Mouse (Mus musculus): Measurements from ENCODE around the gene Gm10337. TPM values are rescaled to one million over a fixed set of nuclear protein-coding genes. Genes with fewer than 3 reads are reported as not detected.

The Gm10337 gene
- polyA plus RNA-seq, 1 experiment from 2014 or later: 3.6 TPM

DNA sequence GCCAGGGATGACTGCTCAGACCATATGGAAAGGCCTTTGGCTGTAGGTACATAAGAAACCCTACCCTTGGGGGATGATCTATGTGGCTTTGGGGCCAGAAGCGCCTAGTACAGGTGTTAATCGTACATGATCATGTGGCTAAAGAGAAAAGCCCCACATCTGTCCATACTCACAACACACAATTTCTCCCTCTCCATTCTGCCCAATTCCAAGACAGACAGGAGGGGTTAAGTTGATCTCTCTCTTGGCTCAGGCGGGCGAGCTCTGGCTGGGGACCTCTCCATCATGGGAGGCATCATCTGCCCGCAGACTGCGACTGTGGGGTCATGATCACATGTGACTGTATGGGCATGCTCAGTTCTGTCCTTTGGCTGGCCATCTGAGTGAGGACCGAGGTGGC is 30.4 kb downstream of the Gm10337 start:
- 88% methylated on average over 7 of the region's 7 CpGs for WGBS
- no peak overlapping the region for H3K27ac ChIP-seq
- no peak overlapping the region for H3K4me2 ChIP-seq
- H3K4me3 ChIP-seq: no peak overlapping the region
- no peak for ATAC-seq (ENCODE audit: insufficient number of reproducible peaks, low FRiP score, low TSS enrichment, low read depth)
- H3K9me3 ChIP-seq: no peaks in the 10 kb centered on the region
- H3K36me3 ChIP-seq: peaks cover 74% of the 10 kb centered on the region
- no peaks in the 10 kb centered on the region for H3K4me1 ChIP-seq
- no peak overlapping the region for H3K9ac ChIP-seq
- H3K27me3 ChIP-seq: no peaks in the 10 kb centered on the region

- no peak overlapping the region for H3K4me3 ChIP-seq
- 92% methylated on average over 4 of the region's 4 CpGs for WGBS
- no peak for ATAC-seq (ENCODE audit: insufficient number of reproducible peaks, low FRiP score, low TSS enrichment, low read depth)
- no peaks in the 10 kb centered on the region for H3K4me1 ChIP-seq
- no peak overlapping the region for H3K4me2 ChIP-seq
- H3K36me3 ChIP-seq: peaks cover 76% of the 10 kb centered on the region
- H3K9ac ChIP-seq: no peak overlapping the region
- H3K9me3 ChIP-seq: no peaks in the 10 kb centered on the region
- H3K27ac ChIP-seq: no peak overlapping the region
- H3K27me3 ChIP-seq: no peaks in the 10 kb centered on the region
Measured at GRCm38 (mm10) chr15:102544801-102545200, 41.3 kb downstream of the Gm10337 start.

GRCm38 (mm10) chr15:102546246-102546645 is 42.7 kb downstream of the Gm10337 start:
- H3K4me1 ChIP-seq: no peaks in the 10 kb centered on the region
- H3K27me3 ChIP-seq: no peaks in the 10 kb centered on the region
- H3K36me3 ChIP-seq: peaks cover 66% of the 10 kb centered on the region
- no peak overlapping the region for H3K4me3 ChIP-seq
- H3K9ac ChIP-seq: no peak overlapping the region
- no peak for ATAC-seq (ENCODE audit: insufficient number of reproducible peaks, low FRiP score, low TSS enrichment, low read depth)
- no peak overlapping the region for H3K27ac ChIP-seq
- no peak overlapping the region for H3K4me2 ChIP-seq
- WGBS: 91% methylated on average over 3 of the region's 3 CpGs
- H3K9me3 ChIP-seq: no peaks in the 10 kb centered on the region

DNA sequence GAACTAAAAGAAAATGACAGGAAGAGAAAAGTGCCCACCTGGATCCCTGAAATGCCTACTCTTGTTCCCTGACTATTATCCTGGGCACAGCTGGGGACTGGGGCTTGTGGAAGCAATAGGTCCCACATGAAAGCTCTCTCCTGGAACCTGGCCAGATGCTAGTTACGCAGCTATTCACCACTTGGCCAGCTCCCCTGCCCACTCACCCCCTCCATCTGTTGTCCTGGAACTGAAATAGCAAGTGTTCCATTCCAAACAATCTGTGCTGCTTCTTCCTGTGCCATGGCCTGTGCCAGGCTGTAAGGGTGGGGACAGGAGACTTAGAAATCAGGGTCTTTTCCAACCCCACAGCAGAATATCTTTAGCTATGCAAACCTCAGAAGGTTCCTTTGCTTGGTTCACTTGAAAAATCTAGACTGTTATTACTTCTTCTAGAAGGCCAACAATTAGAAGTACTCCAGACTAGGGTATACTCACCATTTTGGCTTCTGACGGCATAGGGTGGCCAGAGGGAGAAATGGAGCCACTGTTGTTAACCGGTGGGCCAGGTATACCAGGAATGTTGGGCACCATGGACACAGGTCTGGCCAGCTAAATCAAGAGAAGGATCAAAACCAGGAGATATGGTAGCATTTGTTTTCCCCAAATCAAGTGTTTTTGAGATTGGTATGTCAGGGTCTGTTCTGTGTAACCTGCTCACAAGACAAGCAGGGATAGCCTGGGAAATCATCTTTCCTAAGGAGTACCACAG is 43.3 kb downstream of the Gm10337 start:
- Histone ChIP-seq H3K4me3 (no peak overlapping the region), H3K4me2 (no peak overlapping the region), H3K9ac (no peak overlapping the region), H3K9me3 (no peaks in the 10 kb centered on the region), H3K4me1 (no peaks in the 10 kb centered on the region), H3K27ac (no peak overlapping the region), H3K36me3 (peaks cover 67% of the 10 kb centered on the region), H3K27me3 (no peaks in the 10 kb centered on the region)
- 70% methylated on average over 3 of the region's 3 CpGs for WGBS
- no peak for ATAC-seq (ENCODE audit: insufficient number of reproducible peaks, low FRiP score, low TSS enrichment, low read depth)

- Histone ChIP-seq H3K9me3 (no peaks in the 10 kb centered on the region), H3K4me1 (no peaks in the 10 kb centered on the region), H3K4me3 (no peak overlapping the region), H3K4me2 (no peak overlapping the region), H3K9ac (no peak overlapping the region), H3K27me3 (no peaks in the 10 kb centered on the region), H3K36me3 (peaks cover 67% of the 10 kb centered on the region), H3K27ac (no peak overlapping the region)
- WGBS: 88% methylated on average over 3 of the region's 3 CpGs
- no peak for ATAC-seq (ENCODE audit: insufficient number of reproducible peaks, low FRiP score, low TSS enrichment, low read depth)
Measured at GRCm38 (mm10) chr15:102547478-102547877, 44.0 kb downstream of the Gm10337 start.

GRCm38 (mm10) chr15:102552599-102552998 is 49.1 kb downstream of the Gm10337 start:
- Histone ChIP-seq H3K4me3 (no peak overlapping the region), H3K27ac (no peak overlapping the region), H3K9me3 (no peaks in the 10 kb centered on the region), H3K36me3 (peaks cover 70% of the 10 kb centered on the region), H3K4me1 (no peaks in the 10 kb centered on the region), H3K4me2 (no peak overlapping the region), H3K9ac (no peak overlapping the region), H3K27me3 (no peaks in the 10 kb centered on the region)
- ATAC-seq (ENCODE audit: insufficient number of reproducible peaks, low FRiP score, low TSS enrichment, low read depth): no peak
- WGBS: 92% methylated on average over 5 of the region's 5 CpGs

Other genes starting within 250 kb of the Gm10337 start
- 120 and 128 TPM in 2 replicates for gene Rarg, start 246.2 kb upstream of the Gm10337 start, polyA plus RNA-seq (2015; fragmentation: Nextera tagmentation; extraction: Ambion mirVana)
- gene Gm9918, start 233.2 kb upstream of the Gm10337 start, polyA plus RNA-seq (2015; fragmentation: Nextera tagmentation; extraction: Ambion mirVana): 0.79 and 0.83 TPM in 2 replicates
- 100.0 and 103 TPM in 2 replicates for gene Mfsd5, start 224.3 kb upstream of the Gm10337 start, polyA plus RNA-seq (2015; fragmentation: Nextera tagmentation; extraction: Ambion mirVana)
- 17.7 and 19.5 TPM in 2 replicates for gene Espl1, start 207.5 kb upstream of the Gm10337 start, polyA plus RNA-seq (2015; fragmentation: Nextera tagmentation; extraction: Ambion mirVana)
- gene Pfdn5, start 177.6 kb upstream of the Gm10337 start, polyA plus RNA-seq (2015; fragmentation: Nextera tagmentation; extraction: Ambion mirVana): 314 and 380 TPM in 2 replicates
- 81.8 and 86.3 TPM in 2 replicates for gene Myg1, start 172.0 kb upstream of the Gm10337 start, polyA plus RNA-seq (2015; fragmentation: Nextera tagmentation; extraction: Ambion mirVana)
- gene Aaas, start 153.0 kb upstream of the Gm10337 start, polyA plus RNA-seq (2015; fragmentation: Nextera tagmentation; extraction: Ambion mirVana): 61.3 and 62.0 TPM in 2 replicates
- gene Sp7, start 136.5 kb upstream of the Gm10337 start, polyA plus RNA-seq (2015; fragmentation: Nextera tagmentation; extraction: Ambion mirVana): 12.6 and 18.1 TPM in 2 replicates
- gene Sp1, start 97.6 kb upstream of the Gm10337 start, polyA plus RNA-seq (2015; fragmentation: Nextera tagmentation; extraction: Ambion mirVana): 9.3 and 11.1 TPM in 2 replicates
- gene Amhr2, start 58.4 kb upstream of the Gm10337 start, polyA plus RNA-seq (2015; fragmentation: Nextera tagmentation; extraction: Ambion mirVana): 1.0 and 2.6 TPM in 2 replicates
- 72.0 and 78.8 TPM in 2 replicates for gene Prr13, start 44.7 kb upstream of the Gm10337 start, polyA plus RNA-seq (2015; fragmentation: Nextera tagmentation; extraction: Ambion mirVana)
- gene Pcbp2, start 33.2 kb upstream of the Gm10337 start, polyA plus RNA-seq (2015; fragmentation: Nextera tagmentation; extraction: Ambion mirVana): 201 and 221 TPM in 2 replicates
- gene Map3k12, start 13.3 kb downstream of the Gm10337 start, polyA plus RNA-seq (2015; fragmentation: Nextera tagmentation; extraction: Ambion mirVana): 16.7 and 17.9 TPM in 2 replicates
- 81.0 and 88.5 TPM in 2 replicates for gene Tarbp2, start 14.5 kb downstream of the Gm10337 start, polyA plus RNA-seq (2015; fragmentation: Nextera tagmentation; extraction: Ambion mirVana)
- 2.1 and 2.7 TPM in 2 replicates for gene Npff, start 21.2 kb downstream of the Gm10337 start, polyA plus RNA-seq (2015; fragmentation: Nextera tagmentation; extraction: Ambion mirVana)
- gene Gm28047, start 121.3 kb downstream of the Gm10337 start, polyA plus RNA-seq (2015; fragmentation: Nextera tagmentation; extraction: Ambion mirVana): not detected in 2 replicates
- gene Atf7, start 121.7 kb downstream of the Gm10337 start, polyA plus RNA-seq (2015; fragmentation: Nextera tagmentation; extraction: Ambion mirVana): 48.7 and 49.6 TPM in 2 replicates
- gene Atp5g2, start 168.6 kb downstream of the Gm10337 start, polyA plus RNA-seq (2015; fragmentation: Nextera tagmentation; extraction: Ambion mirVana): 48.8 and 56.6 TPM in 2 replicates
- 59.1 and 69.6 TPM in 2 replicates for gene Calcoco1, start 218.5 kb downstream of the Gm10337 start, polyA plus RNA-seq (2015; fragmentation: Nextera tagmentation; extraction: Ambion mirVana)